Mouse (Mus musculus): ENCODE data around the gene Prkcd. TPM values are rescaled to one million over a fixed set of nuclear protein-coding genes. Genes with fewer than 3 reads are reported as not detected.

Gene Prkcd
- polyA plus RNA-seq, 1 experiment from 2014 or later, result 14.7 TPM

DNA sequence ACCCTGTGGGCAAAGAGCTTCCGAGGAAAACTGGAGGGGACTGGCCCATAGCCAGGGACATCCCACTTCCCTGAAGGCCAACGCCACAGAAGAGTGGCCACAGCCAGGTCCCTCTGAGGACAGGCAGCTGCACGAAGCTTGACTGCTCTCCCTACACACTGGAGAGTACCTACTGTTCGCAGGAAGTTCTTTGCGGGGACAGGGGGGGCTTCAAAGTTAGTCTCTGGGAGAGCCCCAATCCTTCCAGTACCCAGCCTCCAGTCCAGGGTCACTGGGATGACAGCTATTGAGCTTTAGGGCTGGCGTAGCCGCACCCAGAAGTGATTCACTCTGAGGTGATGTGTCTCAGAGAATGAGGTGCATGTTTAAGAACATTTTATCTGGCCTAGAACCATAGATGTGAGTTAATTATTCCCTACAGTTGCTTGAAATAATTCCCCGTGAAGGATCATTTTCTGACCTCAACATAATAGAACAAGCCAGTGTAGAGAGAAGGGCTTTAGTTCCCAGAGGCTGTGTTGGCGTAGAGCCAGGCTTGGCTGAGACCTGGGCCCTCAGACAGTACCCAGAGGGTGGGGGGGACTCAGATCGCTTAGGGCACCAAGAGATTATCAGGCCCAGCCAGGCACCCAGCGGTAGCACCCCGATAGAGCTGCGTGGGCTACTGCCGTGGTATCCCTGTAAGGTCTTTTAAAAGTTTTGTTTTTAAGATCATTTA lies 64.4 kb downstream of the Prkcd start:
- 51% methylated on average over 14 of the region's 14 CpGs for WGBS
- peaks cover 16% of the 10 kb centered on the region; the same call in 1 of the 2 replicates for H3K4me1 ChIP-seq
- no peaks in the 10 kb centered on the region for H3K9me3 ChIP-seq
- H3K9ac ChIP-seq, result no peak overlapping the region
- no peak overlapping the region for H3K4me2 ChIP-seq
- no peak overlapping the region for H3K4me3 ChIP-seq
- H3K36me3 ChIP-seq (replicated peaks), result peaks cover 24% of the 10 kb centered on the region
- H3K27me3 ChIP-seq (replicated peaks), result no peaks in the 10 kb centered on the region
- ATAC-seq (replicated peaks), result 0 out of 2 replicates have a peak, but pooled peaks have one; percentile 49
- peak overlapping the region; percentile 28; the same call in 1 of the 2 replicates for H3K27ac ChIP-seq

DNA sequence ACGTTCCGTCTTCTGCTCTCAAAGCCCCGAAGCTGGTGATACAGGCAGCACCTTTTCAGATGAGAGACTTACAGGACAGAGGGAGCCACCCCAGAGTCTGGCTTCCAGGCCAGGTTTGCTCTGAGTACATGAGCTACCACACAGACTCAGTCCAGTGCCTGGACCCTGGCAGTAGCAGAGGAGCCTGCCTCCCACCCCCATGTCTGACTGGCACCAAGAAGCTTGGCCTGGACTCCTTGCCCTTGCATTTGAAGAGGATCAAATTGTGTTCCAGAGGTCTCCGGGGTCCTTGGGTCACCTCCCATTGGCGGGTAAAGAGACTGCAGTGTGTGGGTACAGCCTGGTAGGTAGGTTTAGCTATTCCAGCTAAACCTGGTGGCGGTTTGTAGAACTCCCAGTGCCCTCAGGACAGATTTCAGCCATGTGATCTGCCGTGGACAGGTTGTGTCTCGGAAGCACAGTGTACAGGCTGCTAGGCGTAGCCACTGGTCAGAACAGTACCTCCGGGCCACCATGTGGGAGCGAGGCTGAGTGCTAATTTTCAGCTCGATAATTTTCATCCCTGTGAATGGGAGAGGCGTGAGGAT lies 65.1 kb downstream of the Prkcd start:
- ATAC-seq (replicated peaks), result no peak
- peak overlapping the region; percentile 28; the same call in 1 of the 2 replicates for H3K27ac ChIP-seq
- WGBS, result 88% methylated on average over 13 of the region's 13 CpGs

DNA sequence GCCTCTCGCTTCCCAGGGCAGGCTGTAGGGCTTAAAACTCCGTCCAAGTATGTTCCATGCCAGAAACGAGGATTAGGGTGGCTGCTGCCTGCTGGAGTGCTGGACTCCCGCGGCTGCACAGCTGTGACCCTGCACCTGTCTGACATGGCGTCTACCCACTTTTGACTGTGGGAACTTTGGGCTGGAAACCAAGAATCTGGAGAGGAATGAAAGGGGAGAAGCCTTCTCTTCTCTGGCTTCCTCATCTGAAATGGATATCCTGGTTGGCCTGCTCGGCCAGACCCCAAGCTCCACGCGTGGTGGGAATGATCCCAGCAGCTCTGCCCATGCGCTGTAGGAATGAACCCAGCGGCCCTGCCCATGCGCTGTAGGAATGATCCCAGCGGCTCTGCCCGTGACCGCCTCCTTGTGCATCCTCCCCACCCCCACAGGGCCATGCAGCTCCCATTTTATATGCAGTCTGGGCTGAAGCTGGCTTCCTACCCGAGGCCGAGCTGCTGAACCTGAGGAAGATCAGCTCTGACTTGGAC lies 66.6 kb downstream of the Prkcd start:
- Histone ChIP-seq H3K4me1 (peaks cover 16% of the 10 kb centered on the region; the same call in 1 of the 2 replicates), H3K9me3 (no peaks in the 10 kb centered on the region), H3K27ac (no peak overlapping the region), H3K4me3 (no peak overlapping the region), H3K9ac (no peak overlapping the region), H3K4me2 (no peak overlapping the region), H3K27me3 (replicated peaks) (no peaks in the 10 kb centered on the region), H3K36me3 (replicated peaks) (peaks cover 14% of the 10 kb centered on the region; the same call in 1 of the 2 replicates)
- WGBS, result 83% methylated on average over 17 of the region's 17 CpGs
- ATAC-seq (replicated peaks), result no peak

More for the DNA sequence above, 65.1 kb downstream of the Prkcd start:
- H3K4me3 ChIP-seq, result no peak overlapping the region
- H3K4me1 ChIP-seq, result peaks cover 16% of the 10 kb centered on the region; the same call in 1 of the 2 replicates
- H3K36me3 ChIP-seq (replicated peaks), result peaks cover 21% of the 10 kb centered on the region; the same call in 1 of the 2 replicates
- no peak overlapping the region for H3K9ac ChIP-seq
- no peak overlapping the region for H3K4me2 ChIP-seq
- no peaks in the 10 kb centered on the region for H3K9me3 ChIP-seq
- no peaks in the 10 kb centered on the region for H3K27me3 ChIP-seq (replicated peaks)

DNA sequence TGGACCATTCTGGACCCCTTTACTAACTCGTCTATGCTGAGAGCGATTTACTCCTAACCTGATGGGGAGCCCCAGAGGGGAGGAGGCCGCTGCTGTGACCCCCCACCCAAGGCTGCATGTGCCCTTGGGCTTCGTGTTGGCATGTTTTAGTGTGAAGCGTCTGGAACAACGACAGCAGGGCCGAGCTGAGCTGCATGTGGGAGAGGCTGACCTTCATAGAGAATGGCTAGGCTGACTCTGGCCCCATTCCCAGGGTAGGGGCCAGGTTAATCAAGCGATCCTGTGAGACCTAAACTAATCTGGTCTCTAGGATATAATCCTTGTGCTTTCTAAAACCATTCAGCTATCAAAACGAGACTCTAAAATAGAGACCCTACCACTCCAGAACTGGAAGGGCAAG lies 68.3 kb downstream of the Prkcd start:
- peaks cover 12% of the 10 kb centered on the region; the same call in 1 of the 2 replicates for H3K36me3 ChIP-seq (replicated peaks)

DNA sequence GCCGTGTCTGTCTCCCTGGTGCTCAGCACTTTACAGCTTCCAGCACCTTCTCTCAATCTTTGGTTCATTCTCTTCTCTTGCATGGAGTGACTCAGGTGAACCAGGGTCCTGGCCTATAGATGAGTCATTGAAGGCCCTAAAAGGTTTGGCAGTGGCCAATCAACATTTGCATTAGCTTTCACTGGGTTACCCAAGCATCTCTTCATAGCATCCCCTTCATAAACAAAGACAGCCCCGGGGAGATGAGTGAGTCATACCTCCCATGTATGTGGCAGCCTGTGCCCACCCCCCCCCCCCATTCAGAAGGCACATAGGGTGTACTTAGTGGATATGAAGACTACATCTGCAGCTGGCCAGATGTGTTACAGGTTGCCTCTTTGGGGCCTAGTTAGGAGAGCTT lies 69.4 kb downstream of the Prkcd start:
- Histone ChIP-seq H3K9me3 (no peaks in the 10 kb centered on the region), H3K36me3 (replicated peaks) (peaks cover 12% of the 10 kb centered on the region; the same call in 1 of the 2 replicates), H3K27me3 (replicated peaks) (no peaks in the 10 kb centered on the region), H3K4me3 (no peak overlapping the region), H3K4me1 (peaks cover 22% of the 10 kb centered on the region), H3K27ac (no peak overlapping the region), H3K9ac (no peak overlapping the region), H3K4me2 (no peak overlapping the region)
- no peak for ATAC-seq (replicated peaks)
- whole genome bisulfite sequencing, result 85% methylated on average over 2 of the region's 2 CpGs

More for the DNA sequence above, 68.3 kb downstream of the Prkcd start:
- WGBS, result 72% methylated on average over 9 of the region's 9 CpGs
- no peak overlapping the region for H3K27ac ChIP-seq
- H3K9ac ChIP-seq, result no peak overlapping the region
- no peaks in the 10 kb centered on the region for H3K27me3 ChIP-seq (replicated peaks)
- no peaks in the 10 kb centered on the region for H3K9me3 ChIP-seq
- H3K4me1 ChIP-seq, result peaks cover 21% of the 10 kb centered on the region; the same call in 1 of the 2 replicates
- H3K4me2 ChIP-seq, result no peak overlapping the region
- no peak overlapping the region for H3K4me3 ChIP-seq
- no peak for ATAC-seq (replicated peaks)

DNA sequence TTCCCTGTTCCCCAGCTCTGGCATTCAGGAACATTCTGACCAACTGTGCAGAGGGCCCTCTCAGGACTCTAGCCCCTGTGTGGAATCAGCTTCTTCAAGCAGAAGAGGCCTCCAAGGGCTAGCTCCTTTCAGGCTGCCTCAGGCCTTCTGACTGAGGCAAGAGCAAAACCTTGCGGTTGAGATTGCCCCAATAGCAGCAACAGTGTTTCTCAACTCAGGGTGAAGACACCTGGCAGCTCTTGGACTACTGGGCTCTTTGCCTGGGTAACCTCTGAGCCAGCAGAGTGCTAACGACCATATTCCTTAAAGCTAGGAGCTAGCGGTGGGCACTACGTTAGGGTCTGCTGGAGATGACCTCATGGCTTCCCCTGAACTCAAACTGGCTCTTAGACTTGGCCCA lies 72.8 kb downstream of the Prkcd start:
- WGBS, result 88% methylated on average over 4 of the region's 4 CpGs
- no peak for ATAC-seq (replicated peaks)
- Histone ChIP-seq H3K4me2 (no peak overlapping the region), H3K36me3 (replicated peaks) (no peaks in the 10 kb centered on the region), H3K9me3 (no peaks in the 10 kb centered on the region), H3K27ac (no peak overlapping the region), H3K9ac (no peak overlapping the region), H3K4me3 (no peak overlapping the region), H3K4me1 (peaks cover 34% of the 10 kb centered on the region), H3K27me3 (replicated peaks) (no peaks in the 10 kb centered on the region)

DNA sequence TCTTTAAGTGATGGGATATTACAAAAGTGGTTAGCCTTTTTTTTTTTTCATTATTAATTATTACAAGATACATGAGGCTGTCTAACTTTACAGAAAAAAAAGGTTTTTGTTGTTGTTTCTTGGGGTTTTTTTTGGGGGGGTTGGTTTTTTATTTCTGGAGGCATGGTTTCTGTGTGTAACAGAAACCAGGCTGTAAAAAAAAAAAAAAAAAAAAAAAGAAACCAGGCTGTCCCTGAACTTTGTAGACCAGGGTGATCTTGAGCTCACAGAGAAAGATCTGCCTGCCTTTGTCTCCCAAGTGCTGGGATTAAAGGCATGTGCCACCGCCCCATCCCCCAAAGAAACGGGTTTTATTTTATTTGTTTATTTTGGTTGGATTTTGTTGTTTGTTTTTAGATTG lies 74.0 kb downstream of the Prkcd start:
- no peak overlapping the region for H3K4me2 ChIP-seq
- WGBS, result 83% methylated on average over 2 of the region's 2 CpGs

DNA sequence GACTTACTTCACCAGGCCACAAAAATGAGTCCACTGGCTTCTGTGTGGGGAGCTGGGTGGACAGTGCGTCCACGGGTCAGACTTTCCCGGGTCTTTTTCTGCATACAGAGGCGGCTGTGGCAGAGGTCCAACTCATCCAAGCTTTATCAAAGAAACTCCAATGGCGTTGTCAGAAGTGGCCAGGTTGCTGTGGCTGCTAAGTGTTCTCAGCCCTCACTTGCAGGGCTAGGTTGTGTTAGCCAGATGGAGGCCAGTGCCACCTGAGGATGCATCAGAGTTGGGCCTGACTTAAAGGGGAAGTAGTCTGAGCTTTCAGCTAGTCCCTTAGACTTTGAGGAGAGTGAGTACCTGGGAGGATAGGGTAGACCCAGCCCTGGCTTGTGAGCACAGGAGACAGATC lies 74.5 kb downstream of the Prkcd start:
- H3K9ac ChIP-seq, result no peak overlapping the region
- H3K9me3 ChIP-seq, result no peaks in the 10 kb centered on the region
- no peak overlapping the region for H3K27ac ChIP-seq
- H3K27me3 ChIP-seq (replicated peaks), result no peaks in the 10 kb centered on the region
- H3K4me1 ChIP-seq, result peaks cover 36% of the 10 kb centered on the region
- peak overlapping the region; percentile 8; the same call in 1 of the 2 replicates for H3K4me3 ChIP-seq
- H3K4me2 ChIP-seq, result peak overlapping the region; percentile 70
- no peak for ATAC-seq (replicated peaks)
- no peaks in the 10 kb centered on the region for H3K36me3 ChIP-seq (replicated peaks)
- 60% methylated on average over 5 of the region's 5 CpGs for WGBS

More for the DNA sequence above, 74.0 kb downstream of the Prkcd start:
- no peaks in the 10 kb centered on the region for H3K27me3 ChIP-seq (replicated peaks)
- peaks cover 36% of the 10 kb centered on the region for H3K4me1 ChIP-seq
- no peak overlapping the region for H3K9ac ChIP-seq
- no peak overlapping the region for H3K4me3 ChIP-seq
- no peak for ATAC-seq (replicated peaks)
- H3K9me3 ChIP-seq, result no peaks in the 10 kb centered on the region
- no peak overlapping the region for H3K27ac ChIP-seq
- H3K36me3 ChIP-seq (replicated peaks), result no peaks in the 10 kb centered on the region

DNA sequence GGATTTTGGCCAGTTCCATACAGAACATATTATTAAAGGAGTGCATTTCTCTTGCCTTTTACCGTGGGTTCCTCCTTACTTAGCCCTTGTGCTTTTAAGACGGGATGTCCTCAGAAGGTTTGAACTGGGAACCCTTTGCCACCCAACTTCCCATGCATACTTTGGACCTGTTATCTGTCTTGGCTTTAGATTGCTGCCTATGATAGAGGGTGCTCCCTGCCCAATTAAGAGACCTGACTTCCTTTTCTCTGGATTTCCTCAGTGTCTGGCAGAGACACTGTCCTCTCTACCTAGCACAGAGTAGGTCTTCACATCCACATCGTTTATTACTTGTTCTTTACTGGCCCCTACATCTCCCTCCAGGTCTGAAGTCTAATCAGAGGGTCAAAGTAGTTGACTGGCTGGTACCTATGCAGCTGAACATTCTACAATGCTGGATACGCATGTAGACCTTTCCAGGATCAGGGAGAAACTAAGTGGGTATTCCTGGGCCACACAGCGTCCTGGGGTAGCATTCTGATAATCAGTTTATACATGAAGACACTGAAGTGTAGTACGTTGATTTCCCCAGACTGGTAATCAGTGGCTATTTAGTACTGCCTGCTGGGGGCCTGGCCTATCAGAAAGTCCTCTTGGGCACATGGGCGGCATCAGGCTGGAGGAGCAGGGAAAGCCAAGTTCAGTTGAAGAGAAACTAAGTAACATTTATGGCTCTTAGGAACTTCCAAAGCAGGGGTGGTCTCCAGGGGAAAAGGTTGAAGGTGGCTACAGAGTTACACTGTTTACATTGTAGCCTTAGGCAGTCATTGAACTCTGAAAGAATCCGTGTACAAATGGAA lies 75.6 kb downstream of the Prkcd start:
- Histone ChIP-seq H3K36me3 (replicated peaks) (no peaks in the 10 kb centered on the region), H3K9ac (peak overlapping the region; percentile 83; the same call in 1 of the 2 replicates), H3K4me1 (peaks cover 36% of the 10 kb centered on the region), H3K4me2 (peak overlapping the region; percentile 70), H3K27ac (no peak overlapping the region; the same call in 1 of the 2 replicates), H3K27me3 (replicated peaks) (no peaks in the 10 kb centered on the region), H3K9me3 (no peaks in the 10 kb centered on the region), H3K4me3 (peak overlapping the region; percentile 80)
- no peak for ATAC-seq (replicated peaks)
- WGBS, result 40% methylated on average over 8 of the region's 8 CpGs

DNA sequence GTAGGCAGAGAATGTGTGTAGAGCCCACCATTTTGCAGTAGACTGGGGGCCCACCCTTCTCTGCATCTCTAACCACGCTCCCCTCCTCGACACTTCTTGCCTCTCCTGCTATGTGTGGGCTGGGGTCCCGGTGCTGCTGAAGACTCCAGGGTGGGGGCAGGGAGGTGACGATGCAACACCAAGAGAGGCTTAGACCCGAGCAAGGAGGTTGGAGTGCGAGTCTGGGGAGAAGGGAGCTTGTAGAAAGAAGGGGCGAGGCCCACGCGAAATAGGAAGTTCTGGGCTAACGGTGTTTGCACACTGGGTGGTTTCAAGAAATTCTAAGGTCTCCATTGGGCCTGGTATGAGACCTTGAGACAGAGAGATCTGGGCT lies 76.2 kb downstream of the Prkcd start:
- peak overlapping the region; percentile 70 for H3K4me2 ChIP-seq
- 1% methylated on average over 10 of the region's 10 CpGs for WGBS

DNA sequence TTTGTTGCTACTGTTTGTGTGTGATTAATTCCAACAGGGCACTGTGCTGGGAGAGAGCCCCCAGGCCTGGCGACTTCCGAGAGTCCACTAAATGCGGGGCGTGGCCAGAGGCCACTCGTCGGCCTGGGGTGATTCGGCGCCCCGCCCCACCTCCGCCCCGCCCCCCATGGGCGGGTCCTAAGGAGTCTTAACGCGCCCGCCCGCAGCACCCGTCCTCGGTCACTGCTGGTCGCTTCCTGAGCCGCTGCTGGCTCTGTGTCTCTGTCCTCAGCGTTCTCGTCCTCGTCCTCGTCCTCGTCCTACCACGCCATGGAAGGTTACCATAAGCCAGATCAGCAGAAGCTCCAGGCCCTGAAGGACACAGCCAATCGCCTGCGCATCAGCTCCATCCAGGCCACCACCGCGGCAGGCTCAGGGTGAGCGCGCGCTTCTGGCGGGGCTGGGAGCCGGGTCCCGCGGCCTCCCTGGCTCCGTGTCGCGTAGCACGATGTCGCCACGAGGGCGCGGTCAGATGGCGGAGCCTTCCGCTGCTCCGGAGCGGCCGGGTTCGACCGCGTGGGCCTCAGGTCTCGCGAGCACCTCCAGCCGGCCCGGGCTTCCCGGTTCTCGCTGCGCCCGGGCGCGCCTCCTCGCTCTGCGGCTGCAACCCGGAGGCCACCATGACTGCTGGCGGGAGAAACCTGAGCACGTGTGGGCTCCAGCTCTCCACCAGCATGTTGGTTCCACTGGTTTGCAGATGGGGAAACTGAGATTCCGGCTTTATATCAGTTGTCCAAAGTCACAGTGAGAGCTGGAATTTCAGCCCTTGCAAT lies 76.8 kb downstream of the Prkcd start:
- peak overlapping the region; percentile 70 for H3K4me2 ChIP-seq
- H3K27ac ChIP-seq, result peak overlapping the region; percentile 94
- ATAC-seq (replicated peaks), result peak; percentile 94
- H3K4me1 ChIP-seq, result peaks cover 36% of the 10 kb centered on the region
- H3K27me3 ChIP-seq (replicated peaks), result no peaks in the 10 kb centered on the region
- WGBS, result under 1% methylated on average over 69 of the region's 69 CpGs
- H3K9me3 ChIP-seq, result no peaks in the 10 kb centered on the region
- H3K9ac ChIP-seq, result peak overlapping the region; percentile 83
- peak overlapping the region; percentile 80 for H3K4me3 ChIP-seq
- H3K36me3 ChIP-seq (replicated peaks), result no peaks in the 10 kb centered on the region

More for the DNA sequence above, 76.2 kb downstream of the Prkcd start:
- H3K9ac ChIP-seq, result peak overlapping the region; percentile 83
- H3K9me3 ChIP-seq, result no peaks in the 10 kb centered on the region
- peaks cover 36% of the 10 kb centered on the region for H3K4me1 ChIP-seq
- H3K27ac ChIP-seq, result peak overlapping the region; percentile 94
- H3K27me3 ChIP-seq (replicated peaks), result no peaks in the 10 kb centered on the region
- H3K4me3 ChIP-seq, result peak overlapping the region; percentile 80
- H3K36me3 ChIP-seq (replicated peaks), result no peaks in the 10 kb centered on the region
- peak; percentile 63 for ATAC-seq (replicated peaks)

Measured in midbrain, embryonic 15.5 days (tissue).